Mouse (Mus musculus): ENCODE data around the gene Scamp3.

GRCm38 (mm10) chr3:89225918-89226317, 48.6 kb downstream of the Scamp3 start:
- TF ChIP-seq POLR2A (IDR thresholded peaks at IDR 0.05; ENCODE audit: control insufficient read depth in 1 of 2, insufficient read depth in 1 of 2, low read depth in 1 of 2, low read length in 2 of 2, poor library complexity in 1 of 2) (no peak), CTCF (IDR thresholded peaks at IDR 0.05 in 2 of 3, conservative IDR thresholded peaks at IDR 0.05 in 1 of 3; ENCODE audit: control insufficient read depth in 1 of 3, insufficient read depth in 1 of 3, low read depth in 2 of 3, low read length in 3 of 3, poor library complexity in 1 of 3, severe bottlenecking in 1 of 3) (no peak), TAL1 (IDR thresholded peaks at IDR 0.05; ENCODE audit: low read length) (no peak), MAX (IDR thresholded peaks at IDR 0.05; ENCODE audit: low read length) (no peak), EP300 (IDR thresholded peaks at IDR 0.05; ENCODE audit: low read depth in 1 of 2, low read length in 2 of 2) (no peak), ZNF384 (IDR thresholded peaks at IDR 0.05; ENCODE audit: low read depth, low read length) (no peak), GABPA (IDR thresholded peaks at IDR 0.05; ENCODE audit: low read depth, low read length) (no peak), BHLHE40 (IDR thresholded peaks at IDR 0.05; ENCODE audit: borderline replicate concordance, low read depth, low read length) (no peak), POLR2AphosphoS2 (IDR thresholded peaks at IDR 0.05; ENCODE audit: low read length) (no peak), SIN3A (IDR thresholded peaks at IDR 0.05; ENCODE audit: low read length) (no peak), ETS1 (IDR thresholded peaks at IDR 0.05; ENCODE audit: low read depth, low read length) (no peak), NELFE (IDR thresholded peaks at IDR 0.05; ENCODE audit: low read depth, low read length) (no peak)
